Mouse (Mus musculus): ENCODE data around the gene Syde2.
"Not testable (repeated sequence)": the region's sequence is repeated elsewhere in the genome, so short reads cannot be mapped to it uniquely, and the experiment has no call there.

The Syde2 gene

DNA sequence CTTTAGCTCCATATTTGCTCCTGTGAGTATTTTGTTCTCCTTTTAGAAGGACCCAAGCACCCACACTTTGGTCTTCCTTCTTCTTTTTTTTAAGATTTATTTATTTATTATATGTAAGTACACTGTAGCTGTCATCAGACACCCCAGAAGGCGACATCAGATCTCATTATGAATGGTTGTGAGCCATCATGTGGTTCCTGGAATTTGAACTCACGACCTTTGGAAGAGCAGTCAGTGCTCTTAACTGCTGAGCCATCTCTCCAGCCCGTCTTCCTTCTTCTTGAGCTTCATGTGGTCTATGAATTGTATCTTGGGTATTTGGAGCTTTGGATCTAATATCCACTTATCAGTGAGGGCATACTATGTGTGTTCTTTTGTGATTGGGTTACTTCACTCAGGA lies 22.1 kb upstream of the Syde2 start:
- DNase-seq (ENCODE audit: low read depth in 2 of 2, low spot score in 2 of 2) = not testable (repeated sequence)

DNA sequence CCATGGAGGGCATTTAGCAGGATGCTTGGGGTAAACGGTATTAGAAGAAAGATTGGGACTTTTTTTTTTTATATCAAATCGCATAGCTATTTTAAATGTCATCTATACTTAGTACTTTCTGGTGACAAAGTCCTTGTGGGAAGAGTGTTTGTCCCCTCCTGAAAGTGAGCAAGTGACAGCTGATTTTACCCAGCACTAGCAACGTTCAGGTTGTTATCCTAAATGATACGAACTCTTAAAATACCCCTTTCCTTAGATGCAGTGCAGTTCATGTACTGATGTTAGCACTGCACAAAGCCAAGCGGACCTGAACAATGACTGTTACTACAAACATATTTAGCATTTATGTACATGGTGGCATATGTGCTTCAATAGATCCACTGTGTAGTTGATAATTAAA lies 20.9 kb upstream of the Syde2 start:
- no peak for DNase-seq (ENCODE audit: low read depth in 2 of 2, low spot score in 2 of 2)

DNA sequence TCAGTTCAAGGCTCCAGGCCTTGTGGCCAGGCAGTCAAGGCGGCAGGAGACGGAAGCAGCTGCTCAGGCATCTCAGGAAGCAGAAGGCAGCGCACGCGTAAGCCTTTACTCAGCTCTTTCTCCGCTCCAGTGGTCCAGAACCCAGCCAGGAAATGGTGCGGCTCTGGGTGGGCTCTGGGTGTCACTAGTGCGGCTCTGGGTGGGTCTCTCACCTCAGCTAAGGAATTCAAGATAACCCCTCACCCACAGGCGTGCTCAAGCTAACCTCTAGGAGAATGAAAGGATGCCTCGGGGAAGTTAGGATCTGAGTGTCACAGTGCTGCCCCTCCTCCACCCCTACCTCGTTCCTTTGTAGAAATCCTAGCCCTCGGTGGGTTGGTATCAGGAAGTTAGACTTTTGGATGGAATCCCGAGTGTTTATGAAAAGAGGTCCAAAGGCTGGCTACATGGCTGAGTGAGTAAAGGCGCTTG lies 18.6 kb upstream of the Syde2 start:
- no peak for DNase-seq (ENCODE audit: low read depth in 2 of 2, low spot score in 2 of 2)

DNA sequence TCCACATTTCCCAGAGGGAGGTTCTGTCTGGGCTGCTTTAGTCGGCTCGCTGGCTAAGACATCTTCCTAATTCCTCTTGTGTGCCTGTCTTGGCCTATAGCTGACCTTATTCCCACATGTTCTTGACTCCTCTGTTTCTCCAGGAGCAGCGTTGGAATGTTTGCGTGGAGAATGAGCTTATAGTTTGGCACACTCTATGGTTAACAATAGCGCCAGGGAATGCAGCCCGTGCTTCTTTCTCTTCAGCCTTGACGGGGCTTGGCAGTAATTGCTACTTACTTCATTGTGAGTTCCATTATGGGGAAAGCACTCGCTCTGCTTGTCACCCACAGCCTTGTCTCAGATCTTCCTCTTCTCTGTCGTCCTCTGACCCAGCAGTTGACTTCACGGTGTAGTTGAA lies 16.2 kb upstream of the Syde2 start:
- no peak for DNase-seq (ENCODE audit: low read depth in 2 of 2, low spot score in 2 of 2)

DNA sequence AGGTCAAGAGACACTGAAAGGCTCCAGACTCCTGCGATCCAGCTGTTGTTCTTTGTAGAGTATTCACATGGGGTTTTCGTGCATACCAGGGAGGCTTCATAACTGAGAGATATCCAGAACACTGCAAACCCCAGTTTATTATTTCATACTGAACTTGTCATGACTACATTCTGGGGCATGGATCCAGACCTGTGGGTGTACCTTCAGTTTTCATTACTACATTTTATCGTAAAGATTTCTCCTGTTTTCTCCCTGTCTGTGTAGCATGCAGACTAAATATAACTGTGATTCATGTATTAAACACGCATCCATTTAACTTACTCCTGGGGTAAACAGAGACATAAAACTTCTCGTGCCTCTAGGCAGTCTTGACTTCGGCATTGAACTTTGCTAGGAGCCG lies 12.7 kb upstream of the Syde2 start:
- DNase-seq (ENCODE audit: low read depth in 2 of 2, low spot score in 2 of 2) = no peak

DNA sequence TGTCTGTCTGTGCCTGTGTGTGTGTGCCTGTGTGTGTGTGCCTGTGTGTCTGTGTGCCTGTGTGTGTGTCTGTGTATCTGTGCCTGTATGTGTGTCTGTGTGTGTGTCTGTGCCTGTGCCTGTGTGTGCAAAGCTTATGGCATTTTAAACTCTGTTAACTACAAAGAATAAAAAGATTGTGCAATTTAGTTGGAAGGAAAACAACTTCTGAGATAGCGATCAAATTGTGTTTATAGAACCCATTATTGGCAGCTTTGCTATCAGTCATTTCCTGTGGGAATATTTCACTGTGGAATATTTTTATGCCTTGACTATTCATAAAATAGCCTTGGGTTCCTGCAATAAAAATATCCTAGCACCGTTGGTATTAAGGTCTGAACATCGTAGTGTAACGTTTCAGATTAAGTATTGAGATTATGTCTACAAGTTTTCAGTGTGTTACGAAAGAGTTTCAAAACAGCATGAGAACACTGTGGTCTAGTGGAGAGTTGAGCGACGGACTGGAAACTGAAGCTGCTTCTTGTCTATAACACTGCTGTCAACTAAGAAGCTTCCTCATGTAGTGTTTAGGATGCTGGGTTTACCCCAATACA lies 2.2 kb upstream of the Syde2 start:
- no peak for DNase-seq (ENCODE audit: low read depth in 2 of 2, low spot score in 2 of 2)

DNA sequence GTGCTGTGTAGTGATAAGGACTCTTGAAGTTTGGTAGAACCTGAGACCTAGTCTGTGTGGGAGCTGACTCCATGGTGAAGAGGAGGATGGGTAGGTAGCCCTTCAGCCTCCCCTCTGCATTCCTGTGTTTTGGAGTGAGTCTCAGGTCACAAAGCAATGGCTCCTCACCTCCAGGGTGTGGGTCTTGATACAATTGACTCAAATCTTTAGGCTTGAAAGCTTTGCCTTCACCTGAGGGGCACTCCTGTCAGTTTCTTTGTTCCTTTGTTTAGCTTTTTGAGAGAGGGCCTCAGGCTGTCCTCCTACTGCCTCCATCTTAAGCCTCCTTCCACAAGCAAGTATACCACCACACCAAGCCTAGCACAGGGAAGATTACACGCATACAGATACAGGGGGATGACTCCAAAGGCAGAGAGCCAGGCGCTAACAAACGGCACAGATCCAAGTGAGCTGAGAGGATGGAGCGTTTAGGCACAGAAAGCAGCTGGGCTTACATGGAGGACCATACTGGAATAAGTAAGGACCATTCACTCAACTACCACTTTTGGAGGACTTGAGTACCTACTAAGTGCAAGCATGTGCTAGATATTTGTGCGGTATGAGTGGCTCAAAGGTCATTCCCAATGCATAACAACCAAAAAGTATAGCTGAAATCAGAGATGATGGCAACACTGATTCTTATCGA lies 1.2 kb upstream of the Syde2 start:
- no peak for DNase-seq (ENCODE audit: low read depth in 2 of 2, low spot score in 2 of 2)

DNA sequence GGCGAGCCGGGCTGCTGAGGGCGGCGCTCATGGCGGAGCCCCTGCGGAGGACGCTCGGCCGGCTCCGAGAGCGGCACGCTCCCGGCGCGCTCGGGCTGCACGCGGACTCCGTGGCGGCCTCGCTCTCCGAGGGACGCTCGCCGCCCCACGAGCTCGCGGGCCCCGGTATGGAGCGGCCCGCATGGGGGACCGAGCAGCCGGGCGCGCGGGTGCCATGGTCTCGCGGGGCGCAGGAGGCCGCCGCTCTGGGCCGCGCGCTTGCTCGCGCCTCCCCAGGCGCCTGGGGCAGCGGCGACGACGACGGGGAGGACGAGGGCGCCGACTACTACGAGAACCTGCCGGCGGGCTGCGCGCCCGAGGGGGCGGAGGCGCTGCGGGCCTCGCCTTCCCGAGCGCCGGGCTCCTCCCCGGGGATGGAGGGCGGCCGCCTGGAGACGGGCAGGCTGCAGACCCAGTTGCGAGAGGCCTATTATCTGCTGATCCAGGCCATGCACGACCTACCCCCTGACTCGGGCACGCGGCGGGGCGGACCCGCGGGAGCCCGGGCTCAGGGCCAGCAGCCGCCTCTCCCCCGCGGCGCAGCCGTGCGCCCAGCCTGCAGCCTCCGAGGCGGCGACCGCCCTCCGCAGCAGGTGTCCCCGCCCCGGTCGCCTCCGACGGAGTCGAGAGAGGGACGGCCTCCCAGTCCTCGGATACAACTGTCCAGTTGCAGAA lies 457 bp downstream of the Syde2 start:
- peak; percentile 20 to 27 for DNase-seq (ENCODE audit: low read depth in 2 of 2, low spot score in 2 of 2)

DNA sequence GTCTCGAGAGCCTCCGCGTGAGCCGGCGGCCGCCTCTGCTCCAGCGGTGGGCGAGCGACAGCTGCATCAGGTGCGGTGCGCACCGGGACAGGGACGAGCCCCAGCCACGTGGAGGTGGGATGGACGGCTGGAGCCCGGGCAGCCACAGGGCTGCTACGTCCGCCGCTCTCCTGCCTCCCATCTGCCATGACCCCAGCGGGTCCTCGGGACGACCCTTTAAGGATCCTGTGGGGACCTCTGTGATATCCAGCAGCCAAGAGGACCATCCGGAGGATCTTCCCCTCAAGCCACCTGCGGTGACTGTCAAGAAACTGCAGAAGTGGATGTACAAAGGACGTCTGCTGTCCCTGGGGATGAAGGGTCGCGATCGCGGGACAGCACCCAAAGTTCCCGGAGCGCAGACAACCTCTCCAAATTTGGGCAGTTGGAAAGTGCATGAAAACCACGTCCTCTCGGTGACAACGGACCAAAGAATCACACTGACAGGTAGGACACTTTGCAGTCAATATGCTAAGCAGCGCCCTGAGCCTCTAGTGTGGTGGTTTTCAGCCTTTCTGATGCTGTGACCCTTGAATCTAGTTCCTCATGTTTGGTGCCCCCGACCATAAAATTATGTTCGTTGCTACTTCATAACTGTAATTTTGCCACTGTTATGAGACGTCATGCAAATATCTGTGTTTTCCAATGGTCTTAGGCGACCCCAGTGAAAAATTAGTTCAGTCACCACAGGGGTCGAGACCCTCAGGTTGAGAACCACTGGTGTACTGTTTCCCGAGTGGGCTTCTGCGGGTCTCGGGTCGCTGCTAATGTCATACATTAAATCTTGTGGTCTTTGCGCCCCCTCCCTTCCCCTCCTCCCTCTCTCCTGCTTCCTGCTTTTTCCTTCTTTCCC lies 1.3 kb downstream of the Syde2 start:
- no peak for DNase-seq (ENCODE audit: low read depth in 2 of 2, low spot score in 2 of 2)

DNA sequence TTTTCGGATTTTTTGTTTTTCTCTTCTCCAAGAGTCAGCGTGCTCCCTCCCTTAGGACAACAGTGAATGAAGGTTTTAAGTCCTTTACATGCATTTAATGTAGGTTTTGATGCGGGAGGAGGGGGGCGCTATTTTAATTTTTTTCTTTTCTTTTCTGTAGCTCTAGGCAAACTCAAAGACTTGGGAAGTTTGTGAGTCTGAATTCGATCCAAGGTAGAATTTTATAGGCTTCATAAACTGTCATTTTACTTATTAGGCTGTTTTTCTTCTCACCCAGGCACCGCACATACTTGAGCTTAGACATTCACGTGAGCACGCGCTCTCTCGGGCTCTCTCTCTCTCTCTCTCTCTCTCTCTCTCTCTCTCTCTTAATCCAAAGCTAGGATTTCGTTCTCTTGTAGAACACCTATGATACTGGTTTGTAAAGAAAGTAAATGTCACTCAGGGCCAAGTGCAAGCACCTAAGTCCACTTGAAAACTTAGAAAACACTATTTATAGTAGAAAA lies 2.0 kb downstream of the Syde2 start:
- DNase-seq (ENCODE audit: low read depth in 2 of 2, low spot score in 2 of 2) = no peak

DNA sequence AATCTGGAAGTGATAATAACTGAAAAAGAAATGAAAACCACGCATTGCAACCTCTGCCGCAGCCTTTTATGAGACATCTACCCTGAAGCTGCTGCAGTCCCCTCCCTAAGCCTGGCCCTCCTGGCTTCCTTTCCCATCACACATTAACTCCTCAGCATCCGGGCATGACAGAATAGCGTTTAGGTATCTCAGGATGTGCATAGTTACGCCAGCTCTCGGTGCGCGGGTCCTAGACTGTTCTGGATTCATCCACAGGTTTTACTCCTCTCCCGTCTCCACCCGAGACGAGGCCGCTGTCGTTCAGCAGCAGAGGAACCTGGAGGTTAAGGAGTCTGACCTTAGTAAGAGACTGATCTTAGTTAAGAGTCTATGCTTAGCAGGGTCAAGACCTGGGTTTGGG lies 3.5 kb downstream of the Syde2 start:
- no peak for DNase-seq (ENCODE audit: low read depth in 2 of 2, low spot score in 2 of 2)

DNA sequence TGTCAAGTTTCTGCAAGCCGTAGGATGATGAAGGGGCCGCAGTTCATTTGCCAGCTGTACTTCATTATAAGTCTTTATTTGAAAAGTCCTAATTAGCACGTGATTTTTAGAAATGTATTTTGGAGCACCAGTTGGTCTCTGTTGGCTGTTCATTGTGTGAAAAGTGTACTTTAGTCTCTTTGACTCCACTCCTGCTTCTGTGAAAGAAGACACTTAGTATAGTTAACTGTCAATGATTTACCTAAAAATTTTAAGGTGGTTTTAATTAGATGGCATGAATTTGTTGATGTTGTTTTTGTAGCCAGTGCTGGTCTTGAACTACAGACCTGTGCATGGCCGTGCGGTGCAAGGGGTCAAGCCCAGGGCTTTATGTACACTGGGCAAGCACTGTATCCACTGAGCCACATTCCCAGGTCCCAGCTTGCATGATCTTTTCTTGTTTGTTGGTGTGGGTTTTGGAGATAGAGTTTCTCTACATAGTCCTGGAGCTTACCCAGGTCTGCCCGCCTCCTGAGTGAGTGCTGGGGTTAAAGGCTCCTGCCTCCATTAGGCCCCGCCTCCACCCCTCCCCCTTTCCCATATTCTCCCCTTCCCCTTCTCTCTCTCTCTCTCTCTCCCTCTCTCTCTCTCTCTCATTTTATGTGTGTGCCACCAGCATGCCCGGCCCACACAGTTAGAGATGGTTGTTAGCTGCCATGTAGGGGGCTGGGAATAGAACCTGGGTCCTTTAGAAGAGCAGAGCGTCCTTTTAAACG lies 4.5 kb downstream of the Syde2 start:
- no peak for DNase-seq (ENCODE audit: low read depth in 2 of 2, low spot score in 2 of 2)

DNA sequence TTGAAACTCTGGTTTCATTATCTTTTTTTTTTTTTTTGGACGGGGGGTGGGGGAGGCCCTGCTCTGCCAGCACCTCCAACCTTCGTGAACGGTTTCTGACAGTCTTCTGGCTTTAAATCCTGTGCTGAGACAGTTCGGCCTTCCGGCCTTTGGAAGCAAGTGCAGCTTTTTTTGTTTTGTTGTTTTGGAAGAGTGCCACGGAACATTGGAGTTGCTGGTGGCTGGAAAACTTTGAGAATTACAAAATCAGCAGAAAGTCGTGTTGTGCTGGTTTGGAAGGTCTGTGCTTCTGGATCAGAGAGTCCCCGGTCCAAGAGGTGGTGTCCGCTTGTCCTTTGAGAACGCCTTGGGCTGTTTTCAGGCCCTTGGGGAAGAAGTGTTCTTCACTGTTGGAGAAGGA lies 5.1 kb downstream of the Syde2 start:
- no peak for DNase-seq (ENCODE audit: low read depth in 2 of 2, low spot score in 2 of 2)

DNA sequence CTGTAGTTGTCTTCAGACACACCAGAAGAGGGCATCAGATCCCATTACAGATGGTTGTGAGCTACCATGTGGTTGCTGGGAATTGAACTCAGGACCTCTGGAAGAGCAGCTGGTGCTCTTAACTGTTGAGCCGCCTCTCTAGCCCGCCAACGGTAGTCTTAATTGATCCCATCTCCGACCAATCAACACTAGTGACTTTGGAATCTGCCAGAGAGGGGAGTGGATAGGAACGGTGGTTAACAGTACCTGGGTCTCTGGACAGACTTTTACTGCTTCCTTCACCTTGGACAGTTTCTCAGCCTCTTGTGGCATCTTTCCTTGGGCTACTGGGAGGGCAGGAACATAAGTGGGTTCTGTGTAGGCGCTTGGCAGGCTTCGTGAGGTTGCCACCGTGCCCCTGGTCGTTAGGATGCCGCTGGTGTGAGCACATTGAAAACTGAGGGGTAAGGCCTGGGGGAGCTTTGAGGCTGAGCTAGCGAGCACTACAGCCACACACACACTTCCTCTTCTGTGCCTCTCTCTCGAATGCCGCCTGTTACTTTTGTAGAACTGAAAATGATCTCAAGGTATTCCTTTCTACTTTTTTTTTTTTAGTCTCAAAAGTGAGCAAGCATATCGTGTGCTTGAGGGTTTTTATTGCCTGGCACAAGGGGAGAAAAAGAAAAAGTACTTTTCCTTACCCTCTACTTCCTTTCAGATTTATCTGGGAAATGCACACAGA lies 6.0 kb downstream of the Syde2 start:
- DNase-seq (ENCODE audit: low read depth in 2 of 2, low spot score in 2 of 2) = no peak

DNA sequence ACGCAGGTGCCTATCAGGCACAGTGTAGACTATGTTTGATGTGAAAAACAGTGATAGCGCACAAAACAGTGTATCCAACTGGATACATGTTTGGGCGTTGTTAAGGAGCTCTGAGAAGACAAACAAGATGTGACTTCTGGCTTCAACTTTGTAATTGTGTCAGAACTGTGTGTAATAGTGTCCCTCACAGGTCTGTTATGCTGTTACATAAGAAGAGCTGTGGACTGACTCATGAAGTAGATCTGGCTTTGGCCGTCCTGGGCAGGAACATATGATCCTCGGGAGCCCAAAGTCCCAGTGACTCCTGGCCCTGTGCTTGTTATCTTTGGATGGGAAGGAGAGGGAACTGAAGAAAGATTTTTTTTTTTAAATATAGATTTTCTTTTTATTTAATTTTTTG lies 7.8 kb downstream of the Syde2 start:
- DNase-seq (ENCODE audit: low read depth in 2 of 2, low spot score in 2 of 2) = no peak

DNA sequence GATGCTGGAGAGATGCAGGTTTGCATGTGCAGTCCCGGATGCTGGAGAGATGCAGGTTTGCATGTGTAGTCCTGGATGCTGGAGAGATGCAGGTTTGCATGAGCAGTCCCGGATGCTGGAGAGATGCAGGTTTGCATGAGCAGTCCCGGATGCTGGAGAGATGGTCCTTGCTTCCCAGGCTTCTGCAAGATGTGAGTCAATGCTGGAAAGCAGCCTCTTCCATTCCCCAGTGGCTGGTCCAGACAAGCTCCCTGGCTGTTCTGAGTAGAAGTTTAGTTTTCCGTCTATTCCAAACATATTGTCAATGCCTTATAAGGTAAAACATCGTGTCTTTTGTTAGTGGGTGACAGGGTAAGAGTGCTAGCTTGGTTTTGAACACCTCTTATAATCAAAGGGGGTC lies 8.9 kb downstream of the Syde2 start:
- not testable (repeated sequence) for DNase-seq (ENCODE audit: low read depth in 2 of 2, low spot score in 2 of 2)

DNA sequence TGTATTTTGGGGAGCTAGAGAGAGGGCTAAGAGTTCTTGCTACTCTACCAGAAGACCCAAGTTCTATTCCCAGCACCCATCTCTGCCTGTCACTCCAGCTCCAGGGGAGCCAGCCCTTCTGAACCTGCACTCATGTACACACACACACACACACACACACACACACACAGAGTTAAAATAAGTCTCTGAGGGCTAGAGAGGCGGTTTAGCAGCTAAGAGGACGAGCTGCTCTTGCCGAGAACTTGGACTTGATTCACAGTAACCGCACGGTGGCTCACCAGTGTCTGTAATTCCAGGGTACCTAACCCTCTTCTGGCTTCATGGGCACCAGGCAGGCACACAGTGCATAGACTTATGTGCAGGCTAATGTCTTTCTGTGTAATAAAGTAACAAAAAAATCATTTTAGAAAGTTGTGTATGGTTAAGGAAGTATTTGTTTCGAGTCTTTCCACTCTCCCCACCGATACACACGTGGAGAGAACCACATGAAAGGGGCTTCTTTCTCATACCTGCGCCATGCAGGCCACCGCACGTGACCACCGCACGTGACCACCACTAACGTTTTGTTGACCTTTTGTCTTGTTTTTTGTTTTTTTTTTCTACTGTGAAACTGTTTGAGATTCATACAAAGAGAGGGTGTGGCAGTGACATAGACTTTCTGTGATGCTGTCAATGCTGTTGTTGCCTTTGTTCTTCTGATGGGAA lies 16.8 kb downstream of the Syde2 start:
- DNase-seq (ENCODE audit: low read depth in 2 of 2, low spot score in 2 of 2) = peak; percentile 6 to 19

DNA sequence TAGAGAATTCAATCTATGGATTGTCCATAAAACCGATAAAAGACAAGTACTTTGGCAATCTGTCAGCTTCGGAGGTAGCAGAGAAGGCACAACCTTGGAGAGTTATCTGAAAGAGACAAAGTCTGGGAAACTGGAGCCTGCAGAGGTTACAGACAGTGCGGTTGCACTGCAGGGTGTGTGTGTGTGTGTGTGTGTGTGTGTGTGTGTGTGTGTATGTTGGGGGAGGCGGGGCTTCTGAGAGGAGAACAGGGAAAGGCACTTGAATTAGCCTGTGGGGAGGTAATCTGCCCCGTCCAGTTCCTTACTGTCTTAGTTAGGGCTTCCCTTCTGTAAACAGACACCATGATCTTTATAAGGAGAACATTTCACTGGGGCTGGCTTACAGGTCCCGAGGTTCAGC lies 20.2 kb downstream of the Syde2 start:
- no peak for DNase-seq (ENCODE audit: low read depth in 2 of 2, low spot score in 2 of 2)
